Mouse (Mus musculus) MEL (cell line): ENCODE data around the gene Rimklb. TPM values are rescaled to one million over a fixed set of nuclear protein-coding genes. Genes with fewer than 3 reads are reported as not detected.

Source experiments
- DNase-seq: peaks from one replicate; pipeline ENCODE4 v3.0.0; 2011; ENCODE audit warnings: low read depth, low spot score
- H3K27ac ChIP-seq: 2 replicates; pipeline ENCODE4 v1.5.1; 2012; ENCODE audit warnings: low read depth, mild to moderate bottlenecking, control low read depth, low read length, moderate library complexity; ENCODE audit not compliant: control insufficient read depth
- H3K27me3 ChIP-seq, 2 experiments: fragments of 150-350 bp in 1 of 2; sonication (generic) in 1 of 2; 2 replicates each; pipeline ENCODE4 v1.6.1; 2012; ENCODE audit warnings: low read length in 2 of 2, mild to moderate bottlenecking in 2 of 2, improper control_type of control experiment in 1 of 2, moderate library complexity in 1 of 2; ENCODE audit not compliant: insufficient read depth in 2 of 2, control insufficient read depth in 1 of 2
- H3K36me3 ChIP-seq, 2 experiments: 2 replicates each; pipeline ENCODE4 v1.6.1; 2012 to 2014; ENCODE audit warnings: low read length in 2 of 2, improper control_type of control experiment in 1 of 2, inconsistent platforms in 1 of 2, mild to moderate bottlenecking in 1 of 2; ENCODE audit not compliant: insufficient read depth in 2 of 2, control insufficient read depth in 1 of 2
- H3K4me1 ChIP-seq, 2 experiments: fragments of 150-350 bp in 1 of 2; sonication (generic) in 1 of 2; 2 replicates each; pipeline ENCODE4 v1.6.1; 2012; ENCODE audit warnings: low read length in 2 of 2, improper control_type of control experiment in 1 of 2, mild to moderate bottlenecking in 1 of 2; ENCODE audit not compliant: insufficient read depth in 2 of 2, control insufficient read depth in 1 of 2
- H3K4me3 ChIP-seq, 2 experiments: fragments of 150-350 bp in 1 of 2; sonication (generic) in 1 of 2; 2 replicates each; pipeline ENCODE4 v1.5.1; 2012; ENCODE audit warnings: low read depth in 2 of 2, low read length in 2 of 2, mild to moderate bottlenecking in 2 of 2, moderate library complexity in 2 of 2, control low read depth in 1 of 2, improper control_type of control experiment in 1 of 2; ENCODE audit not compliant: control insufficient read depth in 1 of 2, insufficient read depth in 1 of 2
- H3K79me2 ChIP-seq: 2 replicates; pipeline ENCODE4 v1.6.1; 2012; ENCODE audit warnings: mild to moderate bottlenecking, low read length, moderate library complexity; ENCODE audit not compliant: control insufficient read depth, poor library complexity, insufficient read depth
- H3K9ac ChIP-seq: 2 replicates; pipeline ENCODE4 v1.6.1; 2012; ENCODE audit warnings: low read depth, mild to moderate bottlenecking, control low read depth, low read length, moderate library complexity; ENCODE audit not compliant: control insufficient read depth, poor library complexity, severe bottlenecking
- H3K9me3 ChIP-seq: fragments of 150-350 bp; sonication (generic); replicated peaks from 2 replicates; pipeline ENCODE4 v1.6.1; 2012; ENCODE audit warnings: mild to moderate bottlenecking, low read length, improper control_type of control experiment, moderate library complexity; ENCODE audit not compliant: insufficient read depth
- CHD1 ChIP-seq: IDR thresholded peaks from 2 replicates; pipeline ENCODE4 v1.6.1; 2012; ENCODE audit warnings: low read depth, mild to moderate bottlenecking, inconsistent platforms, low read length, improper control_type of control experiment
- E2F4 ChIP-seq: IDR thresholded peaks from 2 replicates; pipeline ENCODE4 v1.6.1; 2011; ENCODE audit warnings: low read depth, low read length, improper control_type of control experiment, borderline replicate concordance
- EP300 ChIP-seq, 2 experiments: IDR thresholded peaks; 2 replicates each; pipeline ENCODE4 v1.6.1; 2011; ENCODE audit warnings: improper control_type of control experiment in 2 of 2, low read length in 2 of 2, low read depth in 1 of 2, mild to moderate bottlenecking in 1 of 2
- ETS1 ChIP-seq: IDR thresholded peaks from 2 replicates; pipeline ENCODE4 v1.6.1; 2012; ENCODE audit warnings: low read depth, mild to moderate bottlenecking, inconsistent platforms, low read length, improper control_type of control experiment, moderate library complexity
- GABPA ChIP-seq: IDR thresholded peaks from 2 replicates; pipeline ENCODE4 v1.6.1; 2012; ENCODE audit warnings: low read depth, mild to moderate bottlenecking, inconsistent platforms, low read length, improper control_type of control experiment, moderate library complexity
- GATA1 ChIP-seq: IDR thresholded peaks from 2 replicates; pipeline ENCODE4 v1.6.1; 2011; ENCODE audit warnings: low read depth, low read length, improper control_type of control experiment
- JUND ChIP-seq: IDR thresholded peaks from 2 replicates; pipeline ENCODE4 v1.6.1; 2011; ENCODE audit warnings: low read depth, mild to moderate bottlenecking, improper control_type of control experiment, low read length
- MAZ ChIP-seq: IDR thresholded peaks from 2 replicates; pipeline ENCODE4 v1.6.1; 2012; ENCODE audit warnings: low read depth, mild to moderate bottlenecking, inconsistent platforms, low read length, improper control_type of control experiment
- MYC ChIP-seq: IDR thresholded peaks from 2 replicates; pipeline ENCODE4 v1.6.1; 2011; ENCODE audit warnings: low read depth, mild to moderate bottlenecking, low read length, improper control_type of control experiment, moderate library complexity
- NELFE ChIP-seq: IDR thresholded peaks from 2 replicates; pipeline ENCODE4 v1.6.1; 2011; ENCODE audit warnings: low read depth, low read length, improper control_type of control experiment
- NRF1 ChIP-seq: IDR thresholded peaks from 2 replicates; pipeline ENCODE4 v1.6.1; 2014; ENCODE audit warnings: low read depth, mild to moderate bottlenecking, inconsistent platforms, low read length, improper control_type of control experiment, moderate library complexity; ENCODE audit not compliant: poor library complexity, insufficient read depth, severe bottlenecking
- POLR2AphosphoS2 ChIP-seq: IDR thresholded peaks from 2 replicates; pipeline ENCODE4 v1.6.1; 2011; ENCODE audit warnings: low read length, improper control_type of control experiment
- RCOR1 ChIP-seq: IDR thresholded peaks from 2 replicates; pipeline ENCODE4 v1.6.1; 2012; ENCODE audit warnings: low read depth, mild to moderate bottlenecking, inconsistent platforms, low read length, improper control_type of control experiment
- SIN3A ChIP-seq: IDR thresholded peaks from 2 replicates; pipeline ENCODE4 v1.6.1; 2012; ENCODE audit warnings: low read length, improper control_type of control experiment, inconsistent platforms
- UBTF ChIP-seq: IDR thresholded peaks from 2 replicates; pipeline ENCODE4 v1.6.1; 2012; ENCODE audit warnings: low read depth, mild to moderate bottlenecking, inconsistent platforms, low read length, improper control_type of control experiment, moderate library complexity, borderline replicate concordance; ENCODE audit not compliant: insufficient read depth
- ZMIZ1 ChIP-seq: IDR thresholded peaks from 2 replicates; pipeline ENCODE4 v1.6.1; 2012; ENCODE audit warnings: low read depth, mild to moderate bottlenecking, inconsistent platforms, low read length, improper control_type of control experiment, moderate library complexity
- ZNF384 ChIP-seq: IDR thresholded peaks from 2 replicates; pipeline ENCODE4 v1.6.1; 2012; ENCODE audit warnings: low read depth, mild to moderate bottlenecking, inconsistent platforms, low read length, improper control_type of control experiment
- polyA plus RNA-seq, 2 experiments: library from polyadenylated mRNA; stranded (reverse) in 1 of 2; unstranded in 1 of 2; fragments of >175 nt in 1 of 2; fragments of >200 nt in 1 of 2; gene quantifications; 2 replicates each; pipeline versions ENCODE4 v1.2.1 to v1.2.4; 2012; ENCODE audit warnings: low replicate concordance in 2 of 2, low read depth in 1 of 2; ENCODE audit not compliant: insufficient read length in 2 of 2, insufficient read depth in 1 of 2, missing spikeins in 1 of 2
- total RNA-seq: library from RNA; depleted of rRNA; stranded (reverse); fragments of 300-350 nt; gene quantifications from 2 replicates; pipeline ENCODE4 v1.2.3, GENCODE M21; 2012

Rimklb gene
- total and polyA plus RNA-seq, 3 experiments, result 0.04 to 0.08 TPM; not detected in 1

DNA sequence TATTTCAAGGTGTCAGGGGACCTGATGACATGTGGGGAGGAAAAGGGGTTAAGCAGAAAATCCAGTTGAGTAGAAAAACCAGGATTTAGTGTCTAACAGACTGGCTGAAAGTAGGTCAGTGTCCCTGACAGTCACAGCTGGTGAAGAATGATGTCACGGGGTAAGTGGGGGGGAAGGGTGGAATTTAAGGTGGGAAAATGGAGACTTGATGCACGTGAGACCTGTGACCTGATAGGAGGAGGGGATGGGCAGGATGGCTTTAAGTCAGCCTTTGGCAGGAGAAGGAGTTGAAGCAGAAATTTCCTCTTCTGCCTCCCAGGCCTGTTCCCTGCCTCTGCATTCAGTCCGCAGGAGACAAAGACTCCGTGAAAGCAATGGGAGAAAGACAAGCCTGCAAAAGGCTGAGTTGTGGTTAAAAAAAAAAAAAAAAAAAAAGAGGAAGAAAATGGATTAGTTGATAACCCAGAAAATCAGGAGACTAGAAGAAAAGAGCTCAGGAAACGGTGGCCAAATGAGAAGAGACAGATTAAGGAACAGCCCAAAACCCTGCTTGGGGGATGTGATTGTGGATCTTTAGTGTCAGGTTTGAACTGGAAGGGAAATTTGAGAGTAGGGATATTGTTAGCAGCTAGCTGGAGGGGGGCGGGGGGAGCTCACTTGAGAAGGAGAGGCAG is 4.6 kb downstream of the Rimklb start:
- no peaks in the 10 kb centered on the region for H3K79me2 ChIP-seq
- H3K4me1 ChIP-seq, result no peaks in the 10 kb centered on the region; a peak in 1 of 4 replicates
- no peak overlapping the region for H3K4me3 ChIP-seq
- H3K27ac ChIP-seq, result no peak overlapping the region
- peak; percentile 50 for DNase-seq
- peaks cover 6 to 7% of the 10 kb centered on the region in 2 experiments for H3K27me3 ChIP-seq
- no peak overlapping the region for H3K9ac ChIP-seq
- TF ChIP-seq GATA1 (peak; percentile 52; the same call in 1 of the 2 replicates), RCOR1 (peak; percentile 99), EP300 (IDR thresholded peaks at IDR 0.05; ENCODE audit: low read depth in 1 of 2, low read length in 2 of 2) (peak in 1 of 2 experiments; percentile 50; a peak in 2 of 4 replicates), ZNF384 (peak; percentile 92), ZMIZ1 (no peak)
- H3K36me3 ChIP-seq, result no peaks in the 10 kb centered on the region
- H3K9me3 ChIP-seq, result no peaks in the 10 kb centered on the region

DNA sequence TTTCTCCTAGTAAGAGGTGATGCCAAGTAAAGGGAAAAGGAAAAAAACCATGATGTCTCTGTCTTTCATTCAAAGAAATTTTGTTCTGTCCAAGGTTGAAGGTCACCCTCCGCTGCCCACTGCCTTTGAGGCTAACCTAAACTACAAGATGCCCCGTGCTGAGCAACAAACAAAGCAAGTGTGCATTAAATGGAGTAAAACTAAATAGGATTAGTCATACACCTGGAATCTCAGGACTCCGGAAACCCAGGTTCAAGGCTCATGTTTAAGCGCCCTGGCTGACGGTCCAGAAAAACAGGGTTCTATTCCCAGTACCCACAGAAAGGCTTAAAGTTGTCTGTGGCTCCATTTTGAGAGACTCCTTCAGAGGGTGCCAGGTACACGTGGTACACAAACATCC is 6.1 kb downstream of the Rimklb start:
- Histone ChIP-seq H3K9me3 (no peaks in the 10 kb centered on the region), H3K4me1 (no peaks in the 10 kb centered on the region; a peak in 1 of 4 replicates), H3K36me3 (no peaks in the 10 kb centered on the region), H3K79me2 (no peaks in the 10 kb centered on the region), H3K9ac (no peak overlapping the region), H3K27me3 (peaks cover 2 to 6% of the 10 kb centered on the region in 2 experiments), H3K4me3 (no peak overlapping the region), H3K27ac (no peak overlapping the region)
- TF ChIP-seq NELFE, result no peak
- no peak for TF ChIP-seq POLR2AphosphoS2
- TF ChIP-seq CHD1, result no peak
- TF ChIP-seq JUND, result no peak
- TF ChIP-seq SIN3A, result no peak
- TF ChIP-seq MYC, result no peak
- no peak for TF ChIP-seq EP300 (IDR thresholded peaks at IDR 0.05; ENCODE audit: low read depth in 1 of 2, low read length in 2 of 2)
- TF ChIP-seq GATA1, result no peak
- TF ChIP-seq E2F4, result no peak
- TF ChIP-seq NRF1, result no peak
- TF ChIP-seq UBTF, result no peak
- TF ChIP-seq ZNF384, result no peak
- no peak for TF ChIP-seq MAZ
- TF ChIP-seq ETS1, result no peak
- no peak for TF ChIP-seq GABPA
- no peak for DNase-seq
